Mouse (Mus musculus): ENCODE results near the gene Olfr872. TPM values are rescaled to one million over a fixed set of nuclear protein-coding genes. Genes with fewer than 3 reads are reported as not detected.
"Not testable (repeated sequence)": the region's sequence is repeated elsewhere in the genome, so short reads cannot be mapped to it uniquely, and the experiment has no call there.

Olfr872 gene
- polyA plus RNA-seq (2012; ENCODE audit: insufficient read depth, insufficient read length, missing spikeins) = not detected in 2 replicates

GRCm38 (mm10) chr9:20236819-20237218 lies at the start of gene Olfr872:
TSS of gene Olfr872 (plus strand) at chr9:20237119.
- Histone ChIP-seq H3K4me3 (ENCODE audit: insufficient read depth, low read length) (no peak within 1 kb of the TSS), H3K27ac (ENCODE audit: insufficient read depth, low read depth, low read length) (no peak within 1 kb of the TSS), H3K4me1 (ENCODE audit: control insufficient read depth, insufficient read depth, low read length) (no peaks in the 10 kb centered on the region)
- TF ChIP-seq CTCF (IDR thresholded peaks at IDR 0.05; ENCODE audit: low read depth, low read length) (no peak), POLR2A (IDR thresholded peaks at IDR 0.05; ENCODE audit: borderline replicate concordance, low read depth, low read length) (no peak)

GRCm38 (mm10) chr9:20202131-20202530 lies 34.8 kb upstream of the Olfr872 start:
- H3K27ac ChIP-seq (ENCODE audit: insufficient read depth, low read depth, low read length) = no peak overlapping the region
- H3K4me1 ChIP-seq (ENCODE audit: control insufficient read depth, insufficient read depth, low read length) = no peaks in the 10 kb centered on the region
- TF ChIP-seq POLR2A (IDR thresholded peaks at IDR 0.05; ENCODE audit: borderline replicate concordance, low read depth, low read length) (no peak), CTCF (IDR thresholded peaks at IDR 0.05; ENCODE audit: low read depth, low read length) (no peak)
- no peak overlapping the region for H3K4me3 ChIP-seq (ENCODE audit: insufficient read depth, low read length)

GRCm38 (mm10) chr9:20203413-20203984 lies 33.4 kb upstream of the Olfr872 start:
- H3K27ac ChIP-seq (ENCODE audit: insufficient read depth, low read depth, low read length); H3K4me1 ChIP-seq (ENCODE audit: control insufficient read depth, insufficient read depth, low read length); H3K4me3 ChIP-seq (ENCODE audit: insufficient read depth, low read length): not testable (repeated sequence)

GRCm38 (mm10) chr9:20210812-20211211 lies 26.1 kb upstream of the Olfr872 start:
- Histone ChIP-seq H3K4me1 (ENCODE audit: control insufficient read depth, insufficient read depth, low read length) (no peaks in the 10 kb centered on the region), H3K27ac (ENCODE audit: insufficient read depth, low read depth, low read length) (no peak overlapping the region), H3K4me3 (ENCODE audit: insufficient read depth, low read length) (no peak overlapping the region)
- TF ChIP-seq POLR2A (IDR thresholded peaks at IDR 0.05; ENCODE audit: borderline replicate concordance, low read depth, low read length) = no peak

- TF ChIP-seq CTCF (IDR thresholded peaks at IDR 0.05; ENCODE audit: low read depth, low read length) = no peak
- TF ChIP-seq POLR2A (IDR thresholded peaks at IDR 0.05; ENCODE audit: borderline replicate concordance, low read depth, low read length) = no peak
- Histone ChIP-seq H3K27ac (ENCODE audit: insufficient read depth, low read depth, low read length) (no peak overlapping the region), H3K4me3 (ENCODE audit: insufficient read depth, low read length) (no peak overlapping the region), H3K4me1 (ENCODE audit: control insufficient read depth, insufficient read depth, low read length) (no peaks in the 10 kb centered on the region)
These were observed 25.4 kb upstream of the Olfr872 start for GRCm38 (mm10) chr9:20211477-20211876.

GRCm38 (mm10) chr9:20211907-20212306 lies 25.0 kb upstream of the Olfr872 start, which contains the start of gene Olfr871:
TSS of gene Olfr871 (plus strand) at chr9:20212207.
- no peak within 1 kb of the TSS for H3K4me3 ChIP-seq (ENCODE audit: insufficient read depth, low read length)
- no peaks in the 10 kb centered on the region for H3K4me1 ChIP-seq (ENCODE audit: control insufficient read depth, insufficient read depth, low read length)
- no peak within 1 kb of the TSS for H3K27ac ChIP-seq (ENCODE audit: insufficient read depth, low read depth, low read length)
- TF ChIP-seq POLR2A (IDR thresholded peaks at IDR 0.05; ENCODE audit: borderline replicate concordance, low read depth, low read length) (no peak), CTCF (IDR thresholded peaks at IDR 0.05; ENCODE audit: low read depth, low read length) (no peak)

GRCm38 (mm10) chr9:20237378-20237777 lies 459 bp downstream of the Olfr872 start:
- TF ChIP-seq CTCF (IDR thresholded peaks at IDR 0.05; ENCODE audit: low read depth, low read length) (no peak), POLR2A (IDR thresholded peaks at IDR 0.05; ENCODE audit: borderline replicate concordance, low read depth, low read length) (no peak)
- Histone ChIP-seq H3K4me3 (ENCODE audit: insufficient read depth, low read length) (no peak overlapping the region), H3K27ac (ENCODE audit: insufficient read depth, low read depth, low read length) (no peak overlapping the region), H3K4me1 (ENCODE audit: control insufficient read depth, insufficient read depth, low read length) (no peaks in the 10 kb centered on the region)

GRCm38 (mm10) chr9:20282051-20282450 lies 45.1 kb downstream of the Olfr872 start, which contains the start of gene Olfr39:
TSS of gene Olfr39 (plus strand) at chr9:20282351.
- H3K4me3 ChIP-seq (ENCODE audit: insufficient read depth, low read length) = no peak within 1 kb of the TSS
- no peak for TF ChIP-seq CTCF (IDR thresholded peaks at IDR 0.05; ENCODE audit: low read depth, low read length)
- no peak for TF ChIP-seq POLR2A (IDR thresholded peaks at IDR 0.05; ENCODE audit: borderline replicate concordance, low read depth, low read length)
- no peaks in the 10 kb centered on the region for H3K4me1 ChIP-seq (ENCODE audit: control insufficient read depth, insufficient read depth, low read length)
- no peak within 1 kb of the TSS for H3K27ac ChIP-seq (ENCODE audit: insufficient read depth, low read depth, low read length)

GRCm38 (mm10) chr9:20295562-20295961 lies 58.6 kb downstream of the Olfr872 start:
- not testable (repeated sequence) for H3K27ac ChIP-seq (ENCODE audit: insufficient read depth, low read depth, low read length); H3K4me3 ChIP-seq (ENCODE audit: insufficient read depth, low read length); H3K4me1 ChIP-seq (ENCODE audit: control insufficient read depth, insufficient read depth, low read length)

GRCm38 (mm10) chr9:20298232-20298631 lies 61.3 kb downstream of the Olfr872 start, which contains the start of gene Olfr873:
TSS of gene Olfr873 (plus strand) at chr9:20298532.
- TF ChIP-seq CTCF (IDR thresholded peaks at IDR 0.05; ENCODE audit: low read depth, low read length) (no peak), POLR2A (IDR thresholded peaks at IDR 0.05; ENCODE audit: borderline replicate concordance, low read depth, low read length) (no peak)
- H3K4me1 ChIP-seq (ENCODE audit: control insufficient read depth, insufficient read depth, low read length) = no peaks in the 10 kb centered on the region
- H3K27ac ChIP-seq (ENCODE audit: insufficient read depth, low read depth, low read length) = no peak within 1 kb of the TSS
- no peak within 1 kb of the TSS for H3K4me3 ChIP-seq (ENCODE audit: insufficient read depth, low read length)

Other genes starting within 250 kb of the Olfr872 start
- not detected in 2 replicates for gene Olfr866, start 209.1 kb upstream of the Olfr872 start, polyA plus RNA-seq (2012; ENCODE audit: insufficient read depth, insufficient read length, missing spikeins)
- gene Olfr867, start 179.6 kb upstream of the Olfr872 start, polyA plus RNA-seq (2012; ENCODE audit: insufficient read depth, insufficient read length, missing spikeins) = not detected in 2 replicates
- gene Olfr868, start 138.5 kb upstream of the Olfr872 start, polyA plus RNA-seq (2012; ENCODE audit: insufficient read depth, insufficient read length, missing spikeins) = not detected in 2 replicates
- gene Olfr869, start 108.1 kb upstream of the Olfr872 start, polyA plus RNA-seq (2012; ENCODE audit: insufficient read depth, insufficient read length, missing spikeins) = not detected in 2 replicates
- 0.32 TPM in 1 of 2 replicates, not detected in the other for gene Olfr870, start 63.1 kb upstream of the Olfr872 start, polyA plus RNA-seq (2012; ENCODE audit: insufficient read depth, insufficient read length, missing spikeins)
- not detected in 2 replicates for gene Olfr871, start 24.9 kb upstream of the Olfr872 start, polyA plus RNA-seq (2012; ENCODE audit: insufficient read depth, insufficient read length, missing spikeins)
- gene Olfr39, start 45.2 kb downstream of the Olfr872 start, polyA plus RNA-seq (2012; ENCODE audit: insufficient read depth, insufficient read length, missing spikeins) = not detected in 2 replicates
- gene Olfr873, start 61.4 kb downstream of the Olfr872 start, polyA plus RNA-seq (2012; ENCODE audit: insufficient read depth, insufficient read length, missing spikeins) = not detected in 2 replicates
- not detected in 2 replicates for gene Olfr18, start 99.0 kb downstream of the Olfr872 start, polyA plus RNA-seq (2012; ENCODE audit: insufficient read depth, insufficient read length, missing spikeins)
- gene Zfp560, start 148.1 kb downstream of the Olfr872 start, polyA plus RNA-seq (2012; ENCODE audit: insufficient read depth, insufficient read length, missing spikeins) = 17.3 and 17.7 TPM in 2 replicates
- 13.8 and 15.5 TPM in 2 replicates for gene Zfp26, start 223.0 kb downstream of the Olfr872 start, polyA plus RNA-seq (2012; ENCODE audit: insufficient read depth, insufficient read length, missing spikeins)